ENCODE assay signal across 10 mouse cellular contexts in genomic region chr11:74465712-74466111, GRCm38 (mm10).
DNase-seq lines count a peak whose midpoint lies in the region; ATAC-seq and TF ChIP-seq lines count a peak whose summit lies in the region.
"Had no signal": no experiment of that assay in that cellular context is flagged by ENCODE, and none has a peak within 500 bp of the region (broad histone marks: within the 10 kb centered on the region; RNA-seq: fewer than 3 reads in every experiment).

No protein-coding gene starts in this region.

- H3K36me3 ChIP-seq in intestine, postnatal 0 days (ENCODE audit: control insufficient read depth, insufficient read depth) = no peaks in the 10 kb centered on the region
- no peaks in the 10 kb centered on the region for H3K36me3 ChIP-seq in intestine, embryonic 15.5 days
- no peaks in the 10 kb centered on the region for H3K36me3 ChIP-seq in hindbrain, embryonic 12.5 days
- H3K36me3 ChIP-seq: lung, embryonic 15.5 days had no signal

- H3K27me3 ChIP-seq in intestine, postnatal 0 days (replicated peaks; ENCODE audit: control insufficient read depth, insufficient read depth, low read length) = no peaks in the 10 kb centered on the region
- no peaks in the 10 kb centered on the region for H3K27me3 ChIP-seq in intestine, embryonic 15.5 days (replicated peaks)
- H3K27me3 ChIP-seq in hindbrain, embryonic 12.5 days = no peaks in the 10 kb centered on the region
- H3K27me3 ChIP-seq: lung, embryonic 15.5 days had no signal

- no peak overlapping the region for H3K4me2 ChIP-seq in intestine, postnatal 0 days (replicated peaks; ENCODE audit: low read depth)
- H3K4me2 ChIP-seq in intestine, embryonic 15.5 days (replicated peaks) = no peak overlapping the region
- no peak overlapping the region for H3K4me2 ChIP-seq in hindbrain, embryonic 12.5 days (replicated peaks)
- H3K4me2 ChIP-seq: lung, embryonic 15.5 days had no signal

- H3K4me3 ChIP-seq in intestine, postnatal 0 days (ENCODE audit: low read depth, low read length) = no peak overlapping the region
- H3K4me3 ChIP-seq in intestine, embryonic 15.5 days (replicated peaks) = no peak overlapping the region
- no peak overlapping the region for H3K4me3 ChIP-seq in hindbrain, embryonic 12.5 days
- H3K4me3 ChIP-seq: lung, embryonic 15.5 days had no signal

- H3K4me1 ChIP-seq in intestine, postnatal 0 days (replicated peaks; ENCODE audit: control insufficient read depth, insufficient read depth, low read length) = no peaks in the 10 kb centered on the region
- peaks cover 31% of the 10 kb centered on the region for H3K4me1 ChIP-seq in intestine, embryonic 15.5 days (replicated peaks)
- peaks cover 17% of the 10 kb centered on the region for H3K4me1 ChIP-seq in hindbrain, embryonic 12.5 days

- peak; percentile 80 for TF ChIP-seq CTCF in intestine, postnatal 0 days (IDR thresholded peaks at IDR 0.05; ENCODE audit: low read depth)

- no peak overlapping the region for H3K9ac ChIP-seq in intestine, postnatal 0 days (ENCODE audit: low read depth, low read length)
- no peak overlapping the region for H3K9ac ChIP-seq in intestine, embryonic 15.5 days
- H3K9ac ChIP-seq in hindbrain, embryonic 12.5 days = no peak overlapping the region
- H3K9ac ChIP-seq: lung, embryonic 15.5 days had no signal

- peak; percentile 35 for ATAC-seq in intestine, postnatal 0 days
- no peak for ATAC-seq in intestine, embryonic 15.5 days
- 0 out of 2 replicates have a peak, but pooled peaks have one; percentile 39 for ATAC-seq in megakaryocyte progenitor cell, adult 5-6 weeks (replicated peaks; ENCODE audit: poor library complexity)
- no peak for ATAC-seq in hindbrain, embryonic 12.5 days (ENCODE audit: low FRiP score)
- ATAC-seq: inflammation-experienced regulatory T-cells, adult 6 months had no signal

- DNase-seq in CD4-positive helper T cell, adult 2 months (ENCODE audit: low read depth, low spot score) = peak; percentile 39
- peak; percentile 18 for DNase-seq in ZHBTc4 (ENCODE audit: low read depth, low spot score)
- DNase-seq in embryo, embryonic 11 days = no peak
- no peak for DNase-seq in yolk sac, embryonic 10.5 days (ENCODE audit: low spot score)

- H3K27ac ChIP-seq in intestine, postnatal 0 days (ENCODE audit: low read depth, low read length) = no peak overlapping the region
- H3K27ac ChIP-seq in intestine, embryonic 15.5 days = no peak overlapping the region
- H3K27ac ChIP-seq in hindbrain, embryonic 12.5 days = no peak overlapping the region
- H3K27ac ChIP-seq: lung, embryonic 15.5 days had no signal

- WGBS in intestine, postnatal 0 days = 38% methylated on average over 7 of the region's 7 CpGs
- WGBS in intestine, embryonic 15.5 days = 49% methylated on average over 7 of the region's 7 CpGs
- 42% methylated on average over 7 of the region's 7 CpGs for WGBS in hindbrain, embryonic 12.5 days

- no peaks in the 10 kb centered on the region for H3K9me3 ChIP-seq in intestine, postnatal 0 days (ENCODE audit: control insufficient read depth)
- no peaks in the 10 kb centered on the region for H3K9me3 ChIP-seq in intestine, embryonic 15.5 days
- H3K9me3 ChIP-seq in hindbrain, embryonic 12.5 days (replicated peaks) = no peaks in the 10 kb centered on the region
- H3K9me3 ChIP-seq: lung, embryonic 15.5 days had no signal

Comparison
In these comparisons a context has a peak if more than half of its experiments do, and no peak if none do; other contexts are left out.
1. ATAC-seq: peak in intestine, postnatal 0 days (single experiment) and megakaryocyte progenitor cell, adult 5-6 weeks (single experiment); none in intestine, embryonic 15.5 days (single experiment) and hindbrain, embryonic 12.5 days (single experiment).
2. DNase-seq: peak in CD4-positive helper T cell, adult 2 months (single experiment) and ZHBTc4 (single experiment); none in embryo, embryonic 11 days (single experiment) and yolk sac, embryonic 10.5 days (single experiment).